Mouse (Mus musculus): Measurements from ENCODE around the gene Epha1.
A peak's percentile ranks its signal among the peaks of the same experiment; 100 is the strongest.

GRCm38 (mm10) chr6:42309816-42310378 lies 63.2 kb downstream of the Epha1 start:
- TF ChIP-seq POLR2A (IDR thresholded peaks at IDR 0.05; ENCODE audit: low read depth, low read length) = no peak
- TF ChIP-seq CTCF (IDR thresholded peaks at IDR 0.05; ENCODE audit: borderline replicate concordance, insufficient read depth, low read length) = peak; percentile 37; the same call in 1 of the 2 replicates
